Mouse (Mus musculus): ENCODE data around the gene AB124611. TPM values are rescaled to one million over a fixed set of nuclear protein-coding genes. Genes with fewer than 3 reads are reported as not detected.

AB124611 gene
- polyA plus RNA-seq, 1 experiment from 2014 or later = 3.1 TPM

DNA sequence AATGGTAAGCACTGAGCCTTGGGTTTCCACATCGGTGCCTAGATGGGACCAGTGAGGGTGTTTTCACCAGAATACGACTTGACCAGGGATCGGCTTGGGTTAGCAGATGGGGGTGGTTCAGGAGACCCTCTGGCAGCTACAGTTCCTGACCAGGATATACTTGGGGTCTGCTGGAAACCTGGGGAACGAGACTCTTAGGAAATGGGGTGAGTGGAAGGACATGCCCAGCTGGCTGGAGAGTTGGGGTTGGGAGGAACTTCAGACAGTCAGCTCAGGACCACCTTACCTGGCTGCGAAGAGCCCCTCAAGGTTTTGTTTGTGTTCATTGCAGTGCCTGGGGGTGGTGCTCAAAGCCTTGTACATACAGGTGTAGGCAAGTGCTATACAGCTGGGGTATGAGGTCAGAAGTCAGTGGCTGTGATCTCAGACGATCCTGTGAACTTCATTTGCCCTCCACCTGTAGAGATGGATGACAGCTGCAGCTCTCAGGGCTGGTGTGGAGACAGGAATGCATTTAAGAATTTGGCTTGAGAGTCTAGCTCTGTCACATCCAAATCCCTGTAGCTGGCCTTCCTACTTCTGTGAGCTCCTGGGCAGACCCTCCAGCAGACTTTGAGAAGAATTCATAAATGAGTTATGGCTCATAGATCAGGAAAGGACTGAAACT, 27.8 kb downstream of the AB124611 start:
- ATAC-seq = no peak
- peak overlapping the region; percentile 79 for H3K27ac ChIP-seq
- peaks cover 71% of the 10 kb centered on the region for H3K4me1 ChIP-seq
- WGBS (ENCODE audit: insufficient replicate concordance) = 85% methylated on average over 6 of the region's 6 CpGs
- H3K27me3 ChIP-seq (replicated peaks) = no peaks in the 10 kb centered on the region
- no peak overlapping the region for H3K4me3 ChIP-seq
- H3K36me3 ChIP-seq = peaks cover 54% of the 10 kb centered on the region
- H3K9ac ChIP-seq = no peak overlapping the region
- H3K9me3 ChIP-seq (replicated peaks) = no peaks in the 10 kb centered on the region
- H3K4me2 ChIP-seq = no peak overlapping the region

DNA sequence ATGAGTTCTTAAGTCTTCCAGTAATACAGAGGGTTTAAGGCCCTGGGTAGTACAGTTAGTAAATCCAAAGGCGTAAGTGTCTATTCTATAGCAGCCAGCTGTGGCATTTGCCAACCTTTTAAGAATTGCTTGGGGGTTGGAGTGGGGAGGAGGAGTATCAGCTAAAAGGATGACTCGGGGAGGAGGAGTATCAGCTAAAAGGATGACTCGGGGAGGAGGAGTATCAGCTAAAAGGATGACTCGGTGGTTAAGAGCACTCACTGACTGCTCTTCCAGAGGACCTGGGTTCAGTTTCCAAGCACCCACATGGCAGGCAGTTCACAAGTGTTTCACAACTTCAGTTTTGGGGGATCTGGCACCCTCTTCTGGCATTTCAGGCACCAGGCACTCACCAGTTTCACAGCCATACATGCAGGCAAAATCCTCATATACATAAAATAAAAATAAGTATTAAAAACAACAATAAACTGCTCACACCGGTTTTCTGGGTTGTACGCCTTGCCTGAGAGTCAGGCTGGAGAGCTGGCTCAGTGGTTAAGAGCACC, 29.3 kb downstream of the AB124611 start:
- Histone ChIP-seq H3K4me1 (peaks cover 77% of the 10 kb centered on the region), H3K9ac (peak overlapping the region; percentile 17; the same call in 1 of the 2 replicates)

GRCm38 (mm10) chr9:21556996-21557395, 31.0 kb downstream of the AB124611 start:
- H3K36me3 ChIP-seq = peaks cover 42% of the 10 kb centered on the region
- 90% methylated on average over 2 of the region's 2 CpGs for WGBS (ENCODE audit: insufficient replicate concordance)
- no peak for ATAC-seq
- no peak overlapping the region for H3K4me3 ChIP-seq
- peak overlapping the region; percentile 96 for H3K27ac ChIP-seq
- 0 out of 2 replicates have a peak overlapping the region, but pooled peaks have one; percentile 70 for H3K4me2 ChIP-seq
- H3K4me1 ChIP-seq = peaks cover 72% of the 10 kb centered on the region
- H3K9ac ChIP-seq = peak overlapping the region; percentile 61; the same call in 1 of the 2 replicates
- no peaks in the 10 kb centered on the region for H3K9me3 ChIP-seq (replicated peaks)
- no peaks in the 10 kb centered on the region for H3K27me3 ChIP-seq (replicated peaks)

More for the DNA sequence above, 29.3 kb downstream of the AB124611 start:
- 61% methylated on average over 6 of the region's 6 CpGs for WGBS (ENCODE audit: insufficient replicate concordance)
- H3K9me3 ChIP-seq (replicated peaks) = no peaks in the 10 kb centered on the region
- peaks cover 47% of the 10 kb centered on the region for H3K36me3 ChIP-seq
- peak overlapping the region; percentile 79 for H3K27ac ChIP-seq
- H3K4me3 ChIP-seq = no peak overlapping the region
- no peaks in the 10 kb centered on the region for H3K27me3 ChIP-seq (replicated peaks)
- peak; percentile 26 for ATAC-seq
- peak overlapping the region; percentile 17; the same call in 1 of the 2 replicates for H3K4me2 ChIP-seq

DNA sequence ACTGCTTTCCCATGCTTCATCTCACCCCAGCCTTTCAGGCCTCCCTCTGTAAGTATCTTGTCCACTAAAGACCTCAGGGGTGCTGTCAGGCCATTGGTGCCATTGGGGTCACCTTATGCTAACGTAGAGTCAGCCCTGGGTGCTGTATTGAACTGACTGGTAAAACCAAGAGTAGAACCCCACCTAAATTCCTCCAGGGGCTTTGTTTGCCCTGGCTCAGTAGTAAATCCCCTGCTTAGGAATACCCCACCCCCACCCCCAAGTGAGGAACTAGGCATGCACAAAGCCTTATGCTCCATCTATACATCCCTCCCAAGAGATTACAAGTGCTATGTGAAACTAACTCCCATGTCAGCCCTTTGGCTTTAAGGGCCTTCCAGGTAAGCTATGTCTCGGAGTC, 31.6 kb downstream of the AB124611 start:
- peaks cover 72% of the 10 kb centered on the region for H3K4me1 ChIP-seq
- H3K27me3 ChIP-seq (replicated peaks) = no peaks in the 10 kb centered on the region
- H3K27ac ChIP-seq = peak overlapping the region; percentile 96
- WGBS (ENCODE audit: insufficient replicate concordance) = 78% methylated on average over 2 of the region's 2 CpGs
- peak overlapping the region; percentile 61; the same call in 1 of the 2 replicates for H3K9ac ChIP-seq
- peak overlapping the region; percentile 70 for H3K4me2 ChIP-seq
- H3K9me3 ChIP-seq (replicated peaks) = no peaks in the 10 kb centered on the region
- peaks cover 47% of the 10 kb centered on the region for H3K36me3 ChIP-seq
- no peak overlapping the region for H3K4me3 ChIP-seq
- no peak for ATAC-seq

DNA sequence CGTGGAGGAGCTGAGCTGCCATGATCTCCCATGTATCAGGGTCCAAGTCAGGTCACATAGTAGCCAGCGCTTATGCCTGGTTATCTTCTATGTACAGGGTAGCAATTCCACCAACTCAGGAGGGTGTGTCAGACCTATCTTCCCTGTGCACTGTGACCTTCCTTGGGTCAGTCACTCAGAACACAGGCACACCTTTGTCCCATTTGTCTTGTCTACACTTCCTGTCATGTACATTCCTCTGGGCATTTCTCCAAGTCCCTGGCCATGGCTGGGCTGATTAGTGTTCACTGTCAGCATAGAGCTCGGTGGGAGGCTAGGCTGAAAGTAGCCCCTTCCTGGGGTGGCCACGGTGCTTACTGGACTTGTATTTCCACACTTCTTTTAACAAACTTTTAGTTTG, 32.4 kb downstream of the AB124611 start:
- H3K4me1 ChIP-seq = peaks cover 73% of the 10 kb centered on the region
- WGBS (ENCODE audit: insufficient replicate concordance) = 29% methylated on average over 4 of the region's 4 CpGs

GRCm38 (mm10) chr9:21559151-21559550, 33.2 kb downstream of the AB124611 start:
- WGBS (ENCODE audit: insufficient replicate concordance) = 90% methylated on average over 3 of the region's 3 CpGs
- Histone ChIP-seq H3K4me3 (0 out of 2 replicates have a peak overlapping the region, but pooled peaks have one; percentile 20), H3K27ac (peak overlapping the region; percentile 96), H3K27me3 (replicated peaks) (no peaks in the 10 kb centered on the region), H3K9me3 (replicated peaks) (no peaks in the 10 kb centered on the region), H3K4me2 (peak overlapping the region; percentile 70), H3K4me1 (peaks cover 70% of the 10 kb centered on the region), H3K36me3 (peaks cover 36% of the 10 kb centered on the region), H3K9ac (peak overlapping the region; percentile 51)
- no peak for ATAC-seq

More for the DNA sequence above, 32.4 kb downstream of the AB124611 start:
- Histone ChIP-seq H3K4me3 (0 out of 2 replicates have a peak overlapping the region, but pooled peaks have one; percentile 20), H3K27ac (peak overlapping the region; percentile 96), H3K27me3 (replicated peaks) (no peaks in the 10 kb centered on the region), H3K36me3 (peaks cover 43% of the 10 kb centered on the region), H3K9me3 (replicated peaks) (no peaks in the 10 kb centered on the region), H3K4me2 (peak overlapping the region; percentile 70), H3K9ac (peak overlapping the region; percentile 61)
- ATAC-seq = peak; percentile 100

DNA sequence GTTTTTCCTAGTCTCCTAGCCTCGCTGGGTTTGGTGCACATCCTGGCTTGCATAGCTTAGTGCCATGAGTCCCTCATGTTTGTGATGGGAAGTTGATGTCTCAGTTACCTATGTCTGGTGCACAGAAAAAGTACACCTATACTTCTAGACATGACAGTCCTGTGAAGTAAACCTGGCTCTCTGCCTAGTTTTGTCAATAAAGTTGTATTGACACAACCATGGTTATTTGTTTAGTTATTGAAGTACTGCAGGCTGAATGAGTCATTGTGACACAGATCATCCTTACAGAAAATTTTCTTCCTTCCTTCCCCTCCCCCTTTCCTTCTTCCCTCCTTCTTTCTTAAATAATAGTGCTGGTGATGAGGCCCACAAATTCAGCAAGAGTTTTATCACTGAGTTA, 38.4 kb downstream of the AB124611 start:
- Histone ChIP-seq H3K4me3 (no peak overlapping the region), H3K36me3 (peaks cover 28% of the 10 kb centered on the region), H3K9ac (peak overlapping the region; percentile 19; the same call in 1 of the 2 replicates), H3K9me3 (replicated peaks) (no peaks in the 10 kb centered on the region), H3K27ac (peak overlapping the region; percentile 75), H3K4me1 (peaks cover 58% of the 10 kb centered on the region), H3K27me3 (replicated peaks) (no peaks in the 10 kb centered on the region), H3K4me2 (peak overlapping the region; percentile 32)
- 77% methylated on average over 1 of the region's 1 CpGs for WGBS (ENCODE audit: insufficient replicate concordance)
- no peak for ATAC-seq

DNA sequence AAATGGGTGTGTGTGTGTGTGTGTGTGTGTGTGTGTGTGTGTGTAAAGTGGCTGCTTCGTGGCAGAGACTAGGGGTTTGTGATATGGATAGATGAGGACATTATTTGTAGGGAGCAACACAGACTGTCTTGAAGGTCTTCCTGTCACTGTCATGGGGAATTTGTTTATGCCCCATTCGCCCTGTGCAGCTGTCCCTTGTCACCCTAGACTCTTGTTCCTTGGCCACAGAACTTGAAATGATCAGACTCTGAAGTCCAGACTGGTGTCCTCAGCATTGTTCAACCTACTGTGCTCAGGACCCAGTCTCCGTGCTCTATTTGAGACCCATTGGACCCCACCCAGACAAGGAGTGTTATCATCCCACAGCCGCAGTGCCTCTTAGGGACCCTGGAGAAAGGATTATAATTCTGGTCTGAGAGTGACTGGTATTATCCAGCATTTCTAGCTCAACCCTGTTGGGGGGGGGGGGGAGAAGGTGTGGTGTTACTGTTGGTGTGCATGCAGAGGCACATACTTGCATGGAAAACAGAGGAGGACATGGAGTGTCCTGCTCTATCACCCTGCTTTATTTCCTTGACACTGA, 39.1 kb downstream of the AB124611 start:
- ATAC-seq = peak; percentile 80
- Histone ChIP-seq H3K9me3 (replicated peaks) (no peaks in the 10 kb centered on the region), H3K4me3 (no peak overlapping the region), H3K27me3 (replicated peaks) (no peaks in the 10 kb centered on the region), H3K4me2 (peak overlapping the region; percentile 32), H3K4me1 (peaks cover 51% of the 10 kb centered on the region), H3K27ac (peak overlapping the region; percentile 75), H3K36me3 (peaks cover 34% of the 10 kb centered on the region), H3K9ac (peak overlapping the region; percentile 19)
- WGBS (ENCODE audit: insufficient replicate concordance) = 46% methylated on average over 4 of the region's 4 CpGs

DNA sequence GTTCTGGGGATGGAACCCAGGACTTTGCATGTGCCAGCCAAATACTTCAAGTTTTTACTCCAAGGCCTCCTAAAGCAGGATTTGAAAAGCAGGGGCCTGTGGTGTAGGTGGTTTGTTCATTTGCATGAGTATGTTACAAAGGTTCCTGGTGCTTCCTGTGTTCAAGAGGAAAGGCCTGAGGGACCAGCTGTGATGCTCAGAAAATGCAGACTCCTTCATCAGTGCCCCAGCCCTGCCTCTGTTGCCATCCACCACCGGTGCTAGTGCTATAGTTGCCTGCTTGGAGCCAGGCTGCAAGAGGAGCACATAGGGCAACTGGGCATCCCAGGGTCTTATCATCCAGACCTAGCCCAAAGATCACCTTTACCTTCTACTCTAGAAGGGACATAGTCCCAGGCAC, 40.6 kb downstream of the AB124611 start:
- Histone ChIP-seq H3K4me3 (no peak overlapping the region), H3K36me3 (peaks cover 43% of the 10 kb centered on the region), H3K27me3 (replicated peaks) (no peaks in the 10 kb centered on the region), H3K9ac (no peak overlapping the region), H3K4me2 (no peak overlapping the region), H3K4me1 (peaks cover 45% of the 10 kb centered on the region), H3K27ac (peak overlapping the region; percentile 43; the same call in 1 of the 2 replicates), H3K9me3 (replicated peaks) (no peaks in the 10 kb centered on the region)
- 60% methylated on average over 1 of the region's 1 CpGs for WGBS (ENCODE audit: insufficient replicate concordance)
- no peak for ATAC-seq

GRCm38 (mm10) chr9:21567051-21567450, 41.1 kb downstream of the AB124611 start:
- H3K27ac ChIP-seq = peak overlapping the region; percentile 43; the same call in 1 of the 2 replicates
- H3K27me3 ChIP-seq (replicated peaks) = no peaks in the 10 kb centered on the region
- no peak overlapping the region for H3K9ac ChIP-seq
- WGBS (ENCODE audit: insufficient replicate concordance) = 63% methylated on average over 2 of the region's 2 CpGs
- H3K4me1 ChIP-seq = peaks cover 45% of the 10 kb centered on the region
- H3K4me3 ChIP-seq = no peak overlapping the region
- no peak overlapping the region for H3K4me2 ChIP-seq
- H3K36me3 ChIP-seq = peaks cover 44% of the 10 kb centered on the region
- no peak for ATAC-seq
- no peaks in the 10 kb centered on the region for H3K9me3 ChIP-seq (replicated peaks)

DNA sequence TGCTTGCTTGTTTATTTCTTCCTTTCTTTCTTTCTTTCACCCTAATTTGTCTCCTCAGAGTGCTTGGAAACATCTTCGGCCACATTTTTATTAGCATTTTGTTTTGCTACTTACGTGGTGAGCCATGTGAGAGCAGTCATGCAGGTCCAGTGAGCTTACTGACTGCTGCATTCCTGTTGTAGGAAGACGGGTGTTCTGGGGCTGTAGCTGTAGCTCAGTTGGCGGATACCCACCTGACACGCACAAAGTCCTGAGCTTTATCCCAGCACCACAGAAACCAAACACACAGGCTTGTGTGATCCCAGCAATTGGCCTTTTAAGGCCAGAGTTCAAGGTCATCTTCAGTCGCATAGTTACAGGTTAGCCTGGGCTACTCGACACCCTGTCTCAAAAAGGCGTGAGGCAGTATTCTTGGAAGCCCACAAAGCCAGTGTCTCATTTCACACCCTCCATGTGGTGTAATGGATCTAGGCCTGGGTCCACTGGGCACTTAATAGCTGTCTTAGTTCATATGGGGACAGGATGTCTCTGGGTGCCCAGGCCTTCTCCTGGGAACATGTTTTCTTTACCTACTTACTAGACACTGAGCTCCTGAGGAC, 42.8 kb downstream of the AB124611 start:
- Histone ChIP-seq H3K9ac (no peak overlapping the region), H3K4me2 (no peak overlapping the region), H3K4me3 (no peak overlapping the region), H3K9me3 (replicated peaks) (no peaks in the 10 kb centered on the region), H3K4me1 (peaks cover 41% of the 10 kb centered on the region), H3K27ac (0 out of 2 replicates have a peak overlapping the region, but pooled peaks have one; percentile 1), H3K27me3 (replicated peaks) (no peaks in the 10 kb centered on the region), H3K36me3 (peaks cover 53% of the 10 kb centered on the region)
- no peak for ATAC-seq
- 79% methylated on average over 8 of the region's 8 CpGs for WGBS (ENCODE audit: insufficient replicate concordance)

Measured in liver, embryonic 12.5 days (tissue).